Mouse (Mus musculus) neural tube, embryonic 10.5 days (tissue): ENCODE measurements around the gene Plin2.
A peak's percentile ranks its signal among the peaks of the same experiment; 100 is the strongest.
"Not testable (repeated sequence)": the region's sequence is repeated elsewhere in the genome, so short reads cannot be mapped to it uniquely, and the experiment has no call there.

Experiments used
- DNase-seq: peaks from one replicate; pipeline ENCODE4 v3.0.0-alpha.2; 2017; ENCODE audit warnings: low spot score; ENCODE audit errors: extremely low spot score

The Plin2 gene

GRCm38 (mm10) chr4:86632556-86632955 lies 37.3 kb downstream of the Plin2 start:
- DNase-seq, result not testable (repeated sequence)

- no peak for DNase-seq
Measured at GRCm38 (mm10) chr4:86631831-86632230, 38.0 kb downstream of the Plin2 start.

GRCm38 (mm10) chr4:86626496-86626895 lies 43.4 kb downstream of the Plin2 start:
- DNase-seq, result not testable (repeated sequence)

- no peak for DNase-seq
Measured at GRCm38 (mm10) chr4:86625463-86625862, 44.4 kb downstream of the Plin2 start.

- not testable (repeated sequence) for DNase-seq
Measured at GRCm38 (mm10) chr4:86622532-86622931, 47.3 kb downstream of the Plin2 start.

- DNase-seq, result no peak
Measured at GRCm38 (mm10) chr4:86622116-86622515, 47.7 kb downstream of the Plin2 start.

- DNase-seq, result no peak
Measured at GRCm38 (mm10) chr4:86620506-86620905, 49.4 kb downstream of the Plin2 start.

- no peak for DNase-seq
Measured at GRCm38 (mm10) chr4:86612289-86612620, 57.6 kb downstream of the Plin2 start.

- DNase-seq, result peak; percentile 88
Measured at GRCm38 (mm10) chr4:86611524-86612288, 58.2 kb downstream of the Plin2 start, which contains the start of gene Haus6. Haus6 (minus strand) TSS chr4:86612055.
